Mouse (Mus musculus): ENCODE data around the gene Gusb. TPM values are rescaled to one million over a fixed set of nuclear protein-coding genes. Genes with fewer than 3 reads are reported as not detected.

Gene Gusb
- polyA plus RNA-seq, 1 experiment: 20.2 TPM

- TF ChIP-seq POLR2A (IDR thresholded peaks at IDR 0.05; ENCODE audit: extremely low read depth, insufficient read depth, low read length): no peak
- TF ChIP-seq CTCF (IDR thresholded peaks at IDR 0.05; ENCODE audit: extremely low read depth, insufficient read depth, low read length): no peak
- H3K4me3 ChIP-seq (ENCODE audit: insufficient read depth, low read length): no peak overlapping the region
- H3K27ac ChIP-seq (ENCODE audit: insufficient read depth, low read length): no peak overlapping the region
- H3K4me1 ChIP-seq (ENCODE audit: control insufficient read depth, insufficient read depth, low read length): 0 out of 2 replicates have a peak, but pooled peaks cover 2% of the 10 kb centered on the region
Observed at GRCm38 (mm10) chr5:130008034-130008590, 5.3 kb upstream of the Gusb start.

DNA sequence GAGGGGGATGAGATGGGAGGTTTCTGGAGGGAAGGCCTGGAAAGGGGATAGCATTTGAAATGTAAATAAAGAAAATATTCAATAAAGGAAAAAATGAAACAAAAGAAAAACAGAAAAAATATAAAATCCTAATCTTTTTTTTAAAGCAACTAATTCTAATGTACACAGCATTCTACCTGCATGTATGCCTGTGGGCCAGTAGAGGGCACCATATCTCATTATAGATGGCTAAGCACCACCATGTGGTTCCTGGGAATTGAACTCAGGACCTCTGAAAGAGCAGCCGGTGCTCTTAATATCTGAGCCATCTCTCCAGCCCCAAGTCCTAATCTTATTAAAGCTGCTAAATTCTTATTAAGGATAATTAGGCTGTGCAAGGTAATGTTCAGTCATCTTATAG, 4.5 kb upstream of the Gusb start:
- no peak overlapping the region for H3K27ac ChIP-seq (ENCODE audit: insufficient read depth, low read length)
- H3K4me1 ChIP-seq (ENCODE audit: control insufficient read depth, insufficient read depth, low read length): 0 out of 2 replicates have a peak, but pooled peaks cover 2% of the 10 kb centered on the region
- no peak for TF ChIP-seq POLR2A (IDR thresholded peaks at IDR 0.05; ENCODE audit: extremely low read depth, insufficient read depth, low read length)
- peak; percentile 20; the same call in 1 of the 2 replicates for TF ChIP-seq CTCF (IDR thresholded peaks at IDR 0.05; ENCODE audit: extremely low read depth, insufficient read depth, low read length)
- H3K4me3 ChIP-seq (ENCODE audit: insufficient read depth, low read length): no peak overlapping the region

GRCm38 (mm10) chr5:130003229-130003628, 380 bp upstream of the Gusb start:
- Histone ChIP-seq H3K27ac (ENCODE audit: insufficient read depth, low read length) (peak overlapping the region; percentile 42; the same call in 1 of the 2 replicates), H3K4me1 (ENCODE audit: control insufficient read depth, insufficient read depth, low read length) (0 out of 2 replicates have a peak, but pooled peaks cover 2% of the 10 kb centered on the region), H3K4me3 (ENCODE audit: insufficient read depth, low read length) (peak overlapping the region; percentile 51; the same call in 1 of the 2 replicates)
- TF ChIP-seq POLR2A (IDR thresholded peaks at IDR 0.05; ENCODE audit: extremely low read depth, insufficient read depth, low read length) (no peak), CTCF (IDR thresholded peaks at IDR 0.05; ENCODE audit: extremely low read depth, insufficient read depth, low read length) (no peak)

DNA sequence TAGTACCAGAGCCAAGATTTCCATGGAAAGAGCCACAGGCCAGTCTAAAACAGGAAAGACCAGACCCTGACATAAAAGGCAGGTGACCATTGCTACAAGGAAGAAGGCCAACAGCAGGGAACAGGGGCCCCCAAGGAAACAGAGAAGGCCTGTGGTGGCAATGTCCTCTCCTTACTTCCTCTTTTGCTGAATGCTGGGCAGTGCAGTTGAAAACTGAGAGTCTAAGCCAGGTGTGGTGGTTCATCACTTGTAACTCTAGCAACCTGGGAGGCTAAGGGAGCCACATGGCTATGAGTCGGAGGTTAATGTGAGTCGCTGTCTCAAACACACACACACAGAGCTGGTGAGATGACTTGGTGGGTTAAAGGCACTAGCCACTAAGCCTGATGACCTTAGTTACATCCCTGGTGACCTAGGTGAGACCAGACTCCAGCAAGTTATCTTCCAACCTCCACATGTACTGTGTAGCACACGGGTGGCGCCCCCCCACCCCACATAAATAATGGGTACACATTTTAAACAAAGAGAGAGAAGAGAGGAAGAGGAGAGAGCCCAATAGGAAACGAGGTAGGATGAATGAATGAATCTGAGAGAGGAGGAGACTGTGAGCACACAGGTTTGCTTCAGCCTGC, 1.4 kb downstream of the Gusb start:
- H3K4me3 ChIP-seq (ENCODE audit: insufficient read depth, low read length): no peak overlapping the region; the same call in 1 of the 2 replicates
- H3K27ac ChIP-seq (ENCODE audit: insufficient read depth, low read length): no peak overlapping the region
- 0 out of 2 replicates have a peak, but pooled peaks cover 2% of the 10 kb centered on the region for H3K4me1 ChIP-seq (ENCODE audit: control insufficient read depth, insufficient read depth, low read length)
- no peak for TF ChIP-seq CTCF (IDR thresholded peaks at IDR 0.05; ENCODE audit: extremely low read depth, insufficient read depth, low read length)
- TF ChIP-seq POLR2A (IDR thresholded peaks at IDR 0.05; ENCODE audit: extremely low read depth, insufficient read depth, low read length): no peak

DNA sequence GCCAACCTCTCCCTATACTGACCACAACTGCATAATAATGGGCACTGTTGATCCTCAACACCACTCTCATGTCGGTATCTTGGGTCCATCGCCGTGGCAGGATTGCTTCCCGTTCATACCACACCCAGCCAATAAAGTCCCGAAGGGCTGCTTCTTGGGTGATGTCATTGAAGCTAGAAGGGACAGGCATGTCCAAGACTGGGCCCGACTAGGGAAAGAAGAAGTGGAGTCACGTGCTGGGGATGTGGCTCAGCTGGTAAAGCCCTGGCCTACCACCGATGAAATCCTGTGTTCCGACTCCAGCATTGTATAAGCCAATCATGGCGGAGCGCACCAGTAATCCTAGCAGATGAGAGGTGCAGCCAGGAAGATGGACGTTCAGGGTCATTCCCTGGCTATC, 2.1 kb downstream of the Gusb start:
- no peak overlapping the region for H3K27ac ChIP-seq (ENCODE audit: insufficient read depth, low read length)
- 0 out of 2 replicates have a peak, but pooled peaks cover 2% of the 10 kb centered on the region for H3K4me1 ChIP-seq (ENCODE audit: control insufficient read depth, insufficient read depth, low read length)
- TF ChIP-seq CTCF (IDR thresholded peaks at IDR 0.05; ENCODE audit: extremely low read depth, insufficient read depth, low read length): no peak
- TF ChIP-seq POLR2A (IDR thresholded peaks at IDR 0.05; ENCODE audit: extremely low read depth, insufficient read depth, low read length): no peak
- H3K4me3 ChIP-seq (ENCODE audit: insufficient read depth, low read length): no peak overlapping the region

DNA sequence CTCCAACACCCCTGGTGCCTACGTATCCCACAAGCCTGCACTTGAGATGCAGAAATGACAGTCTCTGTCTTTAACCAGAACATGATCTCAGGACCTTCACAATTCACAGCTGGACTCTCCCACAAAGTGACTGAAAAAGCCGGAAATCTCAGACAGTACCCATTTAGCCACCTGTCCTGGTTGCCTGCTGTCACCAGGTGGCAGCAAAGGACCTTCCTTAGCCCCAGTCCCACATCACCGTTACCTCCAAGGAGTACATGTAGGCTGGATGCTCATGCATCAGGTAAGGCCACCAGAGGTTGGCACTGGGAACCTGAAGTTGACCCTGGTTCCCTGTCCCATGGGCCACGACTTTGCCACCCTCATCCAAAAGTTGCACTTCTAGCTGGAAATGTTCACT, 3.8 kb downstream of the Gusb start:
- 0 out of 2 replicates have a peak, but pooled peaks cover 2% of the 10 kb centered on the region for H3K4me1 ChIP-seq (ENCODE audit: control insufficient read depth, insufficient read depth, low read length)
- TF ChIP-seq POLR2A (IDR thresholded peaks at IDR 0.05; ENCODE audit: extremely low read depth, insufficient read depth, low read length) (no peak), CTCF (IDR thresholded peaks at IDR 0.05; ENCODE audit: extremely low read depth, insufficient read depth, low read length) (peak; percentile 93)
- H3K27ac ChIP-seq (ENCODE audit: insufficient read depth, low read length): no peak overlapping the region
- H3K4me3 ChIP-seq (ENCODE audit: insufficient read depth, low read length): no peak overlapping the region

GRCm38 (mm10) chr5:129997700-129998099, 5.1 kb downstream of the Gusb start:
- Histone ChIP-seq H3K4me3 (ENCODE audit: insufficient read depth, low read length) (no peak overlapping the region), H3K27ac (ENCODE audit: insufficient read depth, low read length) (no peak overlapping the region), H3K4me1 (ENCODE audit: control insufficient read depth, insufficient read depth, low read length) (no peaks in the 10 kb centered on the region)
- TF ChIP-seq CTCF (IDR thresholded peaks at IDR 0.05; ENCODE audit: extremely low read depth, insufficient read depth, low read length) (no peak), POLR2A (IDR thresholded peaks at IDR 0.05; ENCODE audit: extremely low read depth, insufficient read depth, low read length) (no peak)

DNA sequence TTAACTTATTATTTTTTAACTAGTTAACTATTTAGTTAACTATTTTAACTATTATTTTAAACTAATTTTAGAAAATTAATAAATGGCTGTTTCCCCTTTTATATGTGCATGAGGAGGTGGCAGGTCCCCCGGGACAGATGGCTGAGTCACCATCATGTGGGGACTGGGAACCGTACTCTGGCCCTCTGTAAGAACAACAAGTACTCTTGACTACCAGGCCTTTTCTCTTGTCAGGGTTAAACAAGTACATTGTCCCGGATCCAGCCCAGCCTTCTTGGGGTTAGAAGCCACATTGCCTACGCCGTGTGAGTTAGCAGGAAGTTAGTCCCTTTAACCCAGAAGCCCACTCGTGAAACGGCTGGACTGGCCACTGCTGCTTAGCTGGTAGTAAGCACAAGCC, 7.9 kb downstream of the Gusb start:
- H3K27ac ChIP-seq (ENCODE audit: insufficient read depth, low read length): no peak overlapping the region
- TF ChIP-seq CTCF (IDR thresholded peaks at IDR 0.05; ENCODE audit: extremely low read depth, insufficient read depth, low read length): no peak
- TF ChIP-seq POLR2A (IDR thresholded peaks at IDR 0.05; ENCODE audit: extremely low read depth, insufficient read depth, low read length): no peak
- H3K4me1 ChIP-seq (ENCODE audit: control insufficient read depth, insufficient read depth, low read length): no peaks in the 10 kb centered on the region
- no peak overlapping the region for H3K4me3 ChIP-seq (ENCODE audit: insufficient read depth, low read length)

DNA sequence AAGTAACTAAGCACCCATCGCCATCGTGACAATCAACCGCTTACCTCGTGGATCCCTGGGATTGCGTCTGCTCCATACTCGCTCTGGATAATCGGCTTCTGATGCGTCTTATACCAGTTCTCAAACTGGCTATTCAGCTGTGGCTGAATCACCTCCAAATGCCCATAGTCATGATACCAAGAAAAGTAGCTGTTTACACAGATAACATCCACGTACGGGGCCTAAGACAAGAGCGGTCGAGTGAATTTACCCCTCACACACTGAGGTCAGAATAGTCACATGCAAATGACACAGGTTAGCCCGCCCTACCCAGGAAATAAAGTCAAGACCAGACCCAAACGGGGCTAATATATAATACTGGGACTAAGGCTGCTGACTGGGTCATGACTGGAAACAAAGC, 9.5 kb downstream of the Gusb start:
- Histone ChIP-seq H3K4me3 (ENCODE audit: insufficient read depth, low read length) (no peak overlapping the region), H3K27ac (ENCODE audit: insufficient read depth, low read length) (no peak overlapping the region), H3K4me1 (ENCODE audit: control insufficient read depth, insufficient read depth, low read length) (no peaks in the 10 kb centered on the region)
- TF ChIP-seq CTCF (IDR thresholded peaks at IDR 0.05; ENCODE audit: extremely low read depth, insufficient read depth, low read length): no peak
- TF ChIP-seq POLR2A (IDR thresholded peaks at IDR 0.05; ENCODE audit: extremely low read depth, insufficient read depth, low read length): no peak

GRCm38 (mm10) chr5:129991898-129992297, 11.0 kb downstream of the Gusb start:
- Histone ChIP-seq H3K4me3 (ENCODE audit: insufficient read depth, low read length) (no peak overlapping the region), H3K27ac (ENCODE audit: insufficient read depth, low read length) (no peak overlapping the region), H3K4me1 (ENCODE audit: control insufficient read depth, insufficient read depth, low read length) (no peaks in the 10 kb centered on the region)
- TF ChIP-seq CTCF (IDR thresholded peaks at IDR 0.05; ENCODE audit: extremely low read depth, insufficient read depth, low read length): no peak
- TF ChIP-seq POLR2A (IDR thresholded peaks at IDR 0.05; ENCODE audit: extremely low read depth, insufficient read depth, low read length): no peak
